Mouse (Mus musculus): Measurements from ENCODE around the gene Isoc2b. TPM values are rescaled to one million over a fixed set of nuclear protein-coding genes. Genes with fewer than 3 reads are reported as not detected.

The Isoc2b gene
- total and polyA plus RNA-seq, 2 experiments from 2014 or later, result 4.5 to 20.0 TPM

DNA sequence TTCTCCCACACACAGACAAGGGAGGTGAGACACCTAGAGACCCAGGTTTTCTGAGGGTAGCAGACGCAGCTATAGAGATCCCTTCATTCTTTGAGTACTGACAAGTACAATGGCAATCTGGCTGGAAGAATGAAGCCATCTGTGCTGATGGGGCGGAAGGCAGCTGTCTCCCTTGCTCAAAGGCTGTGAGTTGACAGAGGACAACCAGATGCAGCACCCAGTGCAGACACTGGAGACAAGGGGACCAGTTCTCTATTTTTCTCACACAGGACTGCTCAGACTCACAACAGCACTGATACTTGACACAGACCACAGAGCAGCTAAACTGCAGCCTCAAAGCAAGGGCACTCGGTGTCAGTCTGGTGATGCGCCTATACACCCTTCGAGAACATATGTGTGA lies 28.0 kb downstream of the Isoc2b start:
- no peak for ATAC-seq (ENCODE audit: insufficient read depth, low read depth)

GRCm38 (mm10) chr7:4837639-4838038 lies 32.4 kb downstream of the Isoc2b start:
- H3K4me1 ChIP-seq (ENCODE audit: control insufficient read depth, insufficient read depth), result peaks cover 5% of the 10 kb centered on the region; the same call in 1 of the 2 replicates
- no peak overlapping the region for H3K27ac ChIP-seq (ENCODE audit: low read depth)
- no peak overlapping the region for H3K4me2 ChIP-seq (ENCODE audit: low read depth, low read length)
- H3K27me3 ChIP-seq (ENCODE audit: control insufficient read depth, insufficient read depth, low read length), result peaks cover 73% of the 10 kb centered on the region
- H3K9me3 ChIP-seq (replicated peaks; ENCODE audit: control insufficient read depth, low read length), result no peaks in the 10 kb centered on the region
- H3K4me3 ChIP-seq (ENCODE audit: low read depth, low read length), result no peak overlapping the region
- WGBS, result 8% methylated on average over 1 of the region's 1 CpGs
- no peak for ATAC-seq (ENCODE audit: insufficient read depth, low read depth)
- H3K36me3 ChIP-seq (replicated peaks; ENCODE audit: control insufficient read depth, insufficient read depth, low read length), result no peaks in the 10 kb centered on the region
- no peak for TF ChIP-seq EP300 (IDR thresholded peaks at IDR 0.05; ENCODE audit: low read depth)
- no peak for TF ChIP-seq CTCF (IDR thresholded peaks at IDR 0.05; ENCODE audit: low read depth)
- no peak for DNase-seq (ENCODE audit: low spot score)
- H3K9ac ChIP-seq (replicated peaks; ENCODE audit: low read depth, low read length), result no peak overlapping the region

More for the DNA sequence above, 28.0 kb downstream of the Isoc2b start:
- Histone ChIP-seq H3K27ac (ENCODE audit: low read depth) (no peak overlapping the region), H3K9ac (replicated peaks; ENCODE audit: low read depth, low read length) (no peak overlapping the region), H3K27me3 (ENCODE audit: control insufficient read depth, insufficient read depth, low read length) (peaks cover 75% of the 10 kb centered on the region), H3K4me2 (ENCODE audit: low read depth, low read length) (no peak overlapping the region), H3K36me3 (replicated peaks; ENCODE audit: control insufficient read depth, insufficient read depth, low read length) (no peaks in the 10 kb centered on the region), H3K4me1 (ENCODE audit: control insufficient read depth, insufficient read depth) (no peaks in the 10 kb centered on the region), H3K9me3 (replicated peaks; ENCODE audit: control insufficient read depth, low read length) (no peaks in the 10 kb centered on the region), H3K4me3 (ENCODE audit: low read depth, low read length) (no peak overlapping the region)
- 62% methylated on average over 5 of the region's 5 CpGs for WGBS
- TF ChIP-seq EP300 (IDR thresholded peaks at IDR 0.05; ENCODE audit: low read depth) (no peak), CTCF (IDR thresholded peaks at IDR 0.05; ENCODE audit: low read depth) (no peak)
- DNase-seq (ENCODE audit: low spot score), result no peak

DNA sequence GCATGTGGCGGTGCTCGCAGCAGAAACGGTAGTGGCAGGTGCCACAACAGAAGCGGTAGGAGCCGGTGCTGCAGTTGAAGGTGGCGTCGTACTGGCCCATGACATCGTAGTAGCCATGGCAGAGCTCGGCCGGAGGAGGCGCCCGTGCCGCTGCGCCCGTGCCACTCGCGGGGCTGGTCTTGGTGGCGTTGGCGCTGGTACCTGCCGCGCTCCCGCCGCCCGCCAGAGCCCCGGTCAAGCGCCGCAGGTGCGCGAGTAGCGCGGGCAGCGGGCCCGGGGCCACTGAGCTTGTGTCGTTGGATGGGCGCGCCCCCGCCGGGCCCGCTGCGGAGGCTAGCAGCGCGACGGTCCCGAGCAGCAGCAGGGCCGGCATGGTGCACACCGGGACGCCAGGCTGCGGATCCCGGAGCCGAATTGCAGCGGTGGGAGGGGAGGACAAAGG lies 33.7 kb downstream of the Isoc2b start:
- Histone ChIP-seq H3K27ac (ENCODE audit: low read depth) (no peak overlapping the region), H3K9me3 (replicated peaks; ENCODE audit: control insufficient read depth, low read length) (no peaks in the 10 kb centered on the region), H3K27me3 (ENCODE audit: control insufficient read depth, insufficient read depth, low read length) (peaks cover 69% of the 10 kb centered on the region), H3K36me3 (replicated peaks; ENCODE audit: control insufficient read depth, insufficient read depth, low read length) (no peaks in the 10 kb centered on the region), H3K4me2 (ENCODE audit: low read depth, low read length) (peak overlapping the region; percentile 77), H3K4me3 (ENCODE audit: low read depth, low read length) (peak overlapping the region; percentile 45), H3K9ac (replicated peaks; ENCODE audit: low read depth, low read length) (no peak overlapping the region), H3K4me1 (ENCODE audit: control insufficient read depth, insufficient read depth) (peaks cover 5% of the 10 kb centered on the region; the same call in 1 of the 2 replicates)
- 0% methylated on average over 50 of the region's 51 CpGs for whole genome bisulfite sequencing
- TF ChIP-seq EP300 (IDR thresholded peaks at IDR 0.05; ENCODE audit: low read depth) (no peak), CTCF (IDR thresholded peaks at IDR 0.05; ENCODE audit: low read depth) (peak; percentile 33; the same call in 1 of the 2 replicates)
- ATAC-seq (ENCODE audit: insufficient read depth, low read depth) (peak; percentile 87), DNase-seq (ENCODE audit: low spot score) (peak; percentile 29)

DNA sequence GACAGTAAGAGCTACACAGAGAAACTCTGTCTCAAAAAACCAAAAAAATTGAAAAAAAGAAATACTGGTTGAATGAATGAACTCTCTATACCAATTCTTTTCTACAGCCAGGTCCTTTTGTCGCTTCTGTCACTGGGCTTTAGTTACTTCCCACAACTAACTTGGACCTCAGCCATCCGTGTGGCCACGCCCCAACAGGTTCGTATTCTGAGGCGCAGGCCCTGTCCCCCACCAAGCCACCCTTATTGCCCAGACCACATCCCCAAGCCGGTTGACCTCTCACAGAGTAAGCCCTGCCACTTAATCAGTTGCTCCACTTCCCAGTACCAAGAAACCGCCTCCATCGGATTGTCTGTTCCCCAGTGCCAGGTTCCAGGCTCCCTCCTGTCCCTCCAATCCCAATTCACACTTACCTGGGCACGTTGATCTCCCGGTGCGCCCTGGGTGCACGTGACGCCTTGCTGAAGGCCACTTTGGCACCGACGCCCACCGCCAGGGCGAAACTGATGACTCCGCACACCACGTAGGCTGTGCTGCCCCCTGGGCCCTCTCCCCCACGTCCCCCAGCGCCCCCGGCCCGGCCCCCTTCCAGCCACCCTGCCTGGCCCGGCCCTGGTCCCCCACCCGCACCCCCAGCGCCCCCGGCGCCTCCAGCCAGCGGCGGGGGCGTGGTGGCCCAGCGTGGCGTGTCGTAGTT lies 34.3 kb downstream of the Isoc2b start:
- Histone ChIP-seq H3K4me3 (ENCODE audit: low read depth, low read length) (peak overlapping the region; percentile 45), H3K27ac (ENCODE audit: low read depth) (no peak overlapping the region), H3K4me1 (ENCODE audit: control insufficient read depth, insufficient read depth) (peaks cover 5% of the 10 kb centered on the region; the same call in 1 of the 2 replicates), H3K36me3 (replicated peaks; ENCODE audit: control insufficient read depth, insufficient read depth, low read length) (no peaks in the 10 kb centered on the region), H3K27me3 (ENCODE audit: control insufficient read depth, insufficient read depth, low read length) (peaks cover 72% of the 10 kb centered on the region), H3K9me3 (replicated peaks; ENCODE audit: control insufficient read depth, low read length) (no peaks in the 10 kb centered on the region), H3K4me2 (ENCODE audit: low read depth, low read length) (peak overlapping the region; percentile 77), H3K9ac (replicated peaks; ENCODE audit: low read depth, low read length) (no peak overlapping the region)
- 0 out of 2 replicates have a peak, but pooled peaks have one; percentile 12 for ATAC-seq (ENCODE audit: insufficient read depth, low read depth)
- TF ChIP-seq EP300 (IDR thresholded peaks at IDR 0.05; ENCODE audit: low read depth) (no peak), CTCF (IDR thresholded peaks at IDR 0.05; ENCODE audit: low read depth) (no peak)
- 7% methylated on average over 33 of the region's 34 CpGs for WGBS
- no peak for DNase-seq (ENCODE audit: low spot score)

DNA sequence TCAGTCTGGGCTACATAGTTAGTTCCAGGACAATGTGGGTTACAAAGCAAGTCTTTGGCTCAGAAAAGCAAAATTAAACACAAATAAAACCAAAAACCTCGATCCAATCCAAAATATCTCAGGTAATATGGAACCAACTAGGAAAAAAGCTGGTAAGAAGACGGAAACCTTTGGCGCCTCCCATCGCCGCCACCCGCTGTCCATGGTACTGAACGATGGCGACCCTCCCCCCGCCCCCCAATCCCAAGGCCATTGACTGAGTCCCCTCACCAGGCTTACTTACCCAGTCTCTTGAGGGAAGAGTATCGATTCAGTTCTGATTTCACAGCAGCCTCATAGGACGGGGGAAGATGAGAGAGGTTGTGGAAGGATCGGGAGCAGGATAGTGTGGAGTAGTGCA lies 39.6 kb downstream of the Isoc2b start:
- DNase-seq (ENCODE audit: low spot score) (no peak), ATAC-seq (ENCODE audit: insufficient read depth, low read depth) (no peak)
- WGBS, result 8% methylated on average over 12 of the region's 12 CpGs
- no peak for TF ChIP-seq EP300 (IDR thresholded peaks at IDR 0.05; ENCODE audit: low read depth)
- no peak for TF ChIP-seq CTCF (IDR thresholded peaks at IDR 0.05; ENCODE audit: low read depth)
- H3K27ac ChIP-seq (ENCODE audit: low read depth), result no peak overlapping the region
- no peak overlapping the region for H3K9ac ChIP-seq (replicated peaks; ENCODE audit: low read depth, low read length)
- H3K9me3 ChIP-seq (replicated peaks; ENCODE audit: control insufficient read depth, low read length), result no peaks in the 10 kb centered on the region
- H3K4me2 ChIP-seq (ENCODE audit: low read depth, low read length), result no peak overlapping the region
- H3K4me1 ChIP-seq (ENCODE audit: control insufficient read depth, insufficient read depth), result no peaks in the 10 kb centered on the region
- no peaks in the 10 kb centered on the region for H3K36me3 ChIP-seq (replicated peaks; ENCODE audit: control insufficient read depth, insufficient read depth, low read length)
- H3K4me3 ChIP-seq (ENCODE audit: low read depth, low read length), result no peak overlapping the region
- peaks cover 47% of the 10 kb centered on the region for H3K27me3 ChIP-seq (ENCODE audit: control insufficient read depth, insufficient read depth, low read length)
